8 mouse cellular contexts compared by ENCODE assay signal in the genomic region with DNA sequence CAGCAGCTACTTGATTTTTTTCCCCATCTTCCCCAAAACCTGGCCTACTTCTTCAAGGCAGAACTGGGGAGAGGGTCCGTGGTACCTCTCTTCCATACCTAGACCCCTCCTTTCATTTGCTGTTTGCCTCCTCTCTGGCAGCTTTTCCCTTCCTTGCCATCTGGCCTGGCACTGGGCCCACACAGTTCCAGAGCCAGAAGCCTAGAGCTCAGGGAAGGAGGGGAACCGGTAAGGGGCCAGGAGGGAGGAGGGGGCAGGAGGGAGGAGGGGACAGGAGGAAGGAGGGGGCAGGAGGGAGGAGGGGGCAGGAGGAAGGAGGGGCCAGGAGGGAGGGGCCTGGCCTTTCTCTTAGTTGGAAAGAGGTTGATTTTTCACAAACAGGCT. TPM values are rescaled to one million over a fixed set of nuclear protein-coding genes. Genes with fewer than 3 reads are reported as not detected.
DNase-seq lines count a peak whose midpoint lies in the region; ATAC-seq and TF ChIP-seq lines count a peak whose summit lies in the region.

No protein-coding gene starts in this region.

- no peaks in the 10 kb centered on the region for H3K27me3 ChIP-seq in kidney, adult 2 months (replicated peaks; ENCODE audit: control insufficient read depth, insufficient read depth, low read length)
- H3K27me3 ChIP-seq in hindbrain, embryonic 13.5 days: no peaks in the 10 kb centered on the region
- H3K27me3 ChIP-seq in liver, embryonic 12.5 days (replicated peaks): no peaks in the 10 kb centered on the region; the same call in 1 of the 2 replicates
- H3K27me3 ChIP-seq in splenic B cell, adult 2 months (ENCODE audit: control insufficient read depth, insufficient read depth, low read length, poor library complexity, severe bottlenecking): no peaks in the 10 kb centered on the region

- in situ Hi-C loops in ES-E14 (cut with MboI; ENCODE audit: low sequenced_read_pairs in 2 of 2, unreplicated experiment in 2 of 2): no loop called here

- H3K4me3 ChIP-seq in kidney, adult 2 months (ENCODE audit: insufficient read depth, low read depth, low read length): no peak overlapping the region; the same call in 1 of the 2 replicates
- peak overlapping the region; percentile 24 to 48; a peak in 3 of 4 replicates for H3K4me3 ChIP-seq in ES-E14 (ENCODE audit: insufficient read depth in 1 of 2, low read depth in 1 of 2, low read length in 2 of 2, poor library complexity in 1 of 2, severe bottlenecking in 1 of 2)
- H3K4me3 ChIP-seq in hindbrain, embryonic 13.5 days: no peak overlapping the region
- H3K4me3 ChIP-seq in liver, embryonic 12.5 days: peak overlapping the region; percentile 40

- peak overlapping the region; percentile 64; the same call in 1 of the 2 replicates for H3K9ac ChIP-seq in ES-E14 (ENCODE audit: insufficient read depth, low read depth, low read length, poor library complexity, severe bottlenecking)
- H3K9ac ChIP-seq in hindbrain, embryonic 13.5 days: no peak overlapping the region
- peak overlapping the region; percentile 13 for H3K9ac ChIP-seq in liver, embryonic 12.5 days

- H3K9me3 ChIP-seq in ES-E14 (ENCODE audit: control insufficient read depth, insufficient read depth, low read depth, low read length): no peaks in the 10 kb centered on the region
- no peaks in the 10 kb centered on the region for H3K9me3 ChIP-seq in hindbrain, embryonic 13.5 days
- no peaks in the 10 kb centered on the region for H3K9me3 ChIP-seq in liver, embryonic 12.5 days (replicated peaks)

- ATAC-seq in hindbrain, embryonic 13.5 days (ENCODE audit: low FRiP score): peak; percentile 80
- ATAC-seq in liver, embryonic 12.5 days: no peak

- no peak overlapping the region for H3K4me2 ChIP-seq in hindbrain, embryonic 13.5 days
- H3K4me2 ChIP-seq in liver, embryonic 12.5 days: peak overlapping the region; percentile 73

- 29% methylated on average over 2 of the region's 2 CpGs for WGBS in kidney, adult 2 months
- 12% methylated on average over 2 of the region's 2 CpGs for WGBS in hindbrain, embryonic 13.5 days
- WGBS in liver, embryonic 12.5 days (ENCODE audit: insufficient replicate concordance): 18% methylated on average over 2 of the region's 2 CpGs

- TF ChIP-seq POLR2A in kidney, adult 2 months (IDR thresholded peaks at IDR 0.05; ENCODE audit: low read depth, low read length): no peak

- H3K4me1 ChIP-seq in kidney, adult 2 months (ENCODE audit: control insufficient read depth, insufficient read depth, low read length): no peaks in the 10 kb centered on the region
- peaks cover 3 to 20% of the 10 kb centered on the region in 2 experiments for H3K4me1 ChIP-seq in ES-E14 (ENCODE audit: control insufficient read depth in 2 of 2, insufficient read depth in 2 of 2, low read length in 2 of 2, poor library complexity in 1 of 2)
- peaks cover 17% of the 10 kb centered on the region; the same call in 1 of the 2 replicates for H3K4me1 ChIP-seq in hindbrain, embryonic 13.5 days (replicated peaks)
- H3K4me1 ChIP-seq in liver, embryonic 12.5 days: peaks cover 43% of the 10 kb centered on the region

- H3K27ac ChIP-seq in kidney, adult 2 months (ENCODE audit: insufficient read depth, low read depth, low read length): no peak overlapping the region
- peak overlapping the region; percentile 54; the same call in 1 of the 2 replicates for H3K27ac ChIP-seq in ES-E14 (ENCODE audit: insufficient read depth, low read depth, low read length, poor library complexity, severe bottlenecking)
- peak overlapping the region; percentile 83 for H3K27ac ChIP-seq in hindbrain, embryonic 13.5 days
- peak overlapping the region; percentile 83 for H3K27ac ChIP-seq in liver, embryonic 12.5 days

- DNase-seq in kidney, adult 2 months: peak; percentile 16
- DNase-seq in kidney, adult 11 months: no peak
- DNase-seq in ES-E14 (ENCODE audit: low read depth, low spot score): no peak
- peak; percentile 90 for DNase-seq in cerebellum, adult 9-10 months
- peak; percentile 15 for DNase-seq in splenic B cell, adult 2 months (ENCODE audit: low read depth, low spot score)
- DNase-seq in ovary, postnatal 14 days (ENCODE audit: low spot score): no peak

- no peaks in the 10 kb centered on the region for H3K36me3 ChIP-seq in kidney, adult 2 months (ENCODE audit: control insufficient read depth, insufficient read depth, low read length)
- H3K36me3 ChIP-seq in ES-E14 (ENCODE audit: control insufficient read depth, insufficient read depth, low read length, poor library complexity, severe bottlenecking): no peaks in the 10 kb centered on the region
- no peaks in the 10 kb centered on the region for H3K36me3 ChIP-seq in hindbrain, embryonic 13.5 days
- no peaks in the 10 kb centered on the region for H3K36me3 ChIP-seq in liver, embryonic 12.5 days
- no peaks in the 10 kb centered on the region for H3K36me3 ChIP-seq in splenic B cell, adult 2 months (ENCODE audit: control insufficient read depth, insufficient read depth, low read length, poor library complexity, severe bottlenecking)

- no peak for TF ChIP-seq CTCF in kidney, adult 2 months (conservative IDR thresholded peaks at IDR 0.05; ENCODE audit: insufficient read depth, insufficient read length, low read depth, low read length)

TF ChIP-seq in ES-E14, 5 proteins besides CTCF, POLR2A, EP300 and RAD21:
- TF ChIP-seq ZNF384 (IDR thresholded peaks at IDR 0.05; ENCODE audit: low read depth, low read length) (no peak), MAFK (IDR thresholded peaks at IDR 0.05; ENCODE audit: insufficient read depth, low read depth, low read length) (no peak), CHD2 (IDR thresholded peaks at IDR 0.05; ENCODE audit: low read depth, low read length) (no peak), ZC3H11A (IDR thresholded peaks at IDR 0.05; ENCODE audit: borderline replicate concordance, low read depth, low read length) (no peak), HCFC1 (IDR thresholded peaks at IDR 0.05; ENCODE audit: borderline replicate concordance, insufficient read depth, low read length) (no peak)
TF ChIP-seq in ES-E14: peak in this region for 0.

RNA-seq across cellular contexts. Expression of gene Lpar5, which starts 4.2 kb away (rescaled TPM):
- 2.9 and 3.5 TPM in 2 replicates for polyA plus RNA-seq in kidney, adult 2 months (2012; rRNA removed)
- 5.0 and 9.3 TPM in 2 replicates for total RNA-seq in ES-E14 (2012; rRNA removed)
- 0.55 and 0.65 TPM in 2 replicates for polyA plus RNA-seq in hindbrain, embryonic 13.5 days (2015; fragmentation: Nextera tagmentation; extraction: Ambion mirVana)
- polyA plus RNA-seq in liver, embryonic 12.5 days (2016; fragmentation: Nextera tagmentation; extraction: Ambion mirVana): 1.9 and 2.2 TPM in 2 replicates

RNA-seq across cellular contexts. Expression of gene Acrbp, which starts 22.4 kb away (rescaled TPM):
- 14.3 and 18.9 TPM in 2 replicates for polyA plus RNA-seq in kidney, adult 2 months (2012; rRNA removed)
- total RNA-seq in ES-E14 (2012; rRNA removed): 9.6 and 31.2 TPM in 2 replicates
- polyA plus RNA-seq in hindbrain, embryonic 13.5 days (2015; fragmentation: Nextera tagmentation; extraction: Ambion mirVana): 17.5 and 19.7 TPM in 2 replicates
- 2.8 and 3.7 TPM in 2 replicates for polyA plus RNA-seq in liver, embryonic 12.5 days (2016; fragmentation: Nextera tagmentation; extraction: Ambion mirVana)

RNA-seq across cellular contexts. Expression of gene Chd4, which starts 23.9 kb away (rescaled TPM):
- polyA plus RNA-seq in kidney, adult 2 months (2012; rRNA removed): 43.6 and 57.7 TPM in 2 replicates
- 344 and 351 TPM in 2 replicates for total RNA-seq in ES-E14 (2012; rRNA removed)
- polyA plus RNA-seq in hindbrain, embryonic 13.5 days (2015; fragmentation: Nextera tagmentation; extraction: Ambion mirVana): 123 and 126 TPM in 2 replicates
- polyA plus RNA-seq in liver, embryonic 12.5 days (2016; fragmentation: Nextera tagmentation; extraction: Ambion mirVana): 38.3 and 40.5 TPM in 2 replicates

RNA-seq across cellular contexts. Expression of gene Ing4, which starts 32.3 kb away (rescaled TPM):
- 39.1 and 39.2 TPM in 2 replicates for polyA plus RNA-seq in kidney, adult 2 months (2012; rRNA removed)
- total RNA-seq in ES-E14 (2012; rRNA removed): 32.4 and 50.2 TPM in 2 replicates
- 168 and 175 TPM in 2 replicates for polyA plus RNA-seq in hindbrain, embryonic 13.5 days (2015; fragmentation: Nextera tagmentation; extraction: Ambion mirVana)
- polyA plus RNA-seq in liver, embryonic 12.5 days (2016; fragmentation: Nextera tagmentation; extraction: Ambion mirVana): 34.4 and 34.6 TPM in 2 replicates

RNA-seq across cellular contexts. Expression of gene Nop2, which starts 59.8 kb away (rescaled TPM):
- 15.5 and 16.5 TPM in 2 replicates for polyA plus RNA-seq in kidney, adult 2 months (2012; rRNA removed)
- 159 and 174 TPM in 2 replicates for total RNA-seq in ES-E14 (2012; rRNA removed)
- 47.9 and 48.6 TPM in 2 replicates for polyA plus RNA-seq in hindbrain, embryonic 13.5 days (2015; fragmentation: Nextera tagmentation; extraction: Ambion mirVana)
- polyA plus RNA-seq in liver, embryonic 12.5 days (2016; fragmentation: Nextera tagmentation; extraction: Ambion mirVana): 83.1 and 85.3 TPM in 2 replicates

Comparison
In these comparisons a context has a peak if more than half of its experiments do, and no peak if none do; other contexts are left out.
1. DNase-seq: peak in kidney, adult 2 months (single experiment), cerebellum, adult 9-10 months (single experiment) and splenic B cell, adult 2 months (single experiment); none in kidney, adult 11 months (single experiment), ES-E14 (single experiment) and ovary, postnatal 14 days (single experiment).
2. H3K4me3 ChIP-seq: peak in ES-E14 (2 of 2) and liver, embryonic 12.5 days (single experiment); none in kidney, adult 2 months (single experiment) and hindbrain, embryonic 13.5 days (single experiment).